Mouse (Mus musculus) forebrain, embryonic 15.5 days (tissue): ENCODE results near the gene Acot5. TPM values are rescaled to one million over a fixed set of nuclear protein-coding genes. Genes with fewer than 3 reads are reported as not detected.
"Not testable (repeated sequence)": the region's sequence is repeated elsewhere in the genome, so short reads cannot be mapped to it uniquely, and the experiment has no call there.

Experiments used
- ATAC-seq: fragments of 200-750 bp; cut with Nextera tagmentation; replicated peaks from 2 replicates; pipeline ENCODE4 v1.8.0; 2017; ENCODE audit warnings: mild to moderate bottlenecking, moderate TSS enrichment, moderate library complexity
- H3K27ac ChIP-seq: fragments of 300-500 bp; sonication (generic); replicated peaks from 2 replicates; pipeline ENCODE4 v1.5.1; 2015; ENCODE audit warnings: mild to moderate bottlenecking, inconsistent platforms
- H3K27me3 ChIP-seq: fragments of 300-500 bp; sonication (generic); 2 replicates; pipeline ENCODE4 v1.6.1; 2015; ENCODE audit warnings: inconsistent platforms
- H3K36me3 ChIP-seq: fragments of 300-500 bp; sonication (generic); 2 replicates; pipeline ENCODE4 v1.6.1; 2015; ENCODE audit warnings: mild to moderate bottlenecking, inconsistent platforms
- H3K4me1 ChIP-seq: fragments of 300-500 bp; sonication (generic); 2 replicates; pipeline ENCODE4 v1.6.1; 2015; ENCODE audit warnings: inconsistent platforms
- H3K4me2 ChIP-seq: fragments of 300-500 bp; sonication (generic); replicated peaks from 2 replicates; pipeline ENCODE4 v1.6.1; 2015; ENCODE audit warnings: mild to moderate bottlenecking, inconsistent platforms
- H3K4me3 ChIP-seq: fragments of 300-500 bp; sonication (generic); 2 replicates; pipeline ENCODE4 v1.5.1; 2015; ENCODE audit warnings: mild to moderate bottlenecking, inconsistent platforms
- H3K9ac ChIP-seq: fragments of 300-500 bp; sonication (generic); replicated peaks from 2 replicates; pipeline ENCODE4 v1.6.1; 2015; ENCODE audit warnings: mild to moderate bottlenecking, inconsistent platforms
- H3K9me3 ChIP-seq: fragments of 300-500 bp; sonication (generic); 2 replicates; pipeline ENCODE4 v1.6.1; 2016; ENCODE audit warnings: inconsistent platforms
- whole genome bisulfite sequencing: fragments of 180-500 bp; shearing (Covaris S2); methylation state at CpG from one replicate; pipeline ENCODE4 v1.1.7; 2015; ENCODE audit warnings: mixed read lengths; 5-methylcytosine and 5-hydroxymethylcytosine counted together
- polyA plus RNA-seq: library from polyadenylated mRNA; unstranded; fragments of >200 nt; fragmentation: Nextera tagmentation; extraction: Ambion mirVana; gene quantifications from 2 replicates; pipeline ENCODE4 v1.2.1, GENCODE M21; 2015

Gene Acot5
- polyA plus RNA-seq, 1 experiment from 2014 or later, result 0.32 TPM

DNA sequence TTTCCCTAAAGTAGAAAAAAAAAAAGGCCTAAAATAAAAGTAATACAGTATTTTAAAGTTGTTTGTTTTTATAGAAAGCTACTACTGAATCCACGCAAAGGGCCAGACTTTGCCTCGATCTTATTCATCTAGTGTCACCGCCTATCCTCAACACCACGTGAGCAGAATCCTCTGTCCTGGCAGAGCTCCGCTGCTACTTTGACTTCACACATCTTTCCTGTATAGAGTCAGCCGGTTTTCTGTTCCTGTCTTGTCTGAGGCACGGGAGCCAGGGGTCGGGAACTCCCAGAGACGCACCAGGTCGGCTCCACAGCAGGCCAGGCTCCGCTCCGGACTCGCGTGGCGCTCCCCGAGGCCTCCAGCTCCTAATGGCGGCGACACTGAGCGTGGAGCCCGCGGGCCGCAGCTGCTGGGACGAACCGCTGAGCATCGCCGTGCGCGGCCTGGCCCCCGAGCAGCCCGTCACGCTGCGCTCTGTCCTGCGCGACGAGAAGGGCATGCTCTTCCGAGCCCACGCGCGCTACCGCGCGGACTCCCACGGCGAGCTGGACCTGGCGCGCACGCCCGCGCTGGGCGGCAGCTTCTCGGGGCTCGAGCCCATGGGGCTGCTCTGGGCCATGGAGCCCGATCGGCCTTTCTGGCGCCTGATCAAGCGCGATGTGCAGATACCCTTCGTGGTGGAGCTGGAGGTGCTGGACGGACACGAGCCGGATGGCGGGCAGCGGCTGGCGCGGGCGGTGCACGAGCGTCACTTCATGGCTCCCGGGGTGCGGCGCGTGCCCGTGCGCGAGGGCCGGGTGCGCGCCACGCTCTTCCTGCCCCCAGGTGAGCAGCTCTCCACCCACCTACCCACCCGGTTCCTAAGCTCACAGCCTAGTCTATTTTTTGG, 31.7 kb downstream of the Acot5 start, which contains the start of gene Acot6:
Acot6 (plus strand) TSS at position 51 of the 889 bp plus-strand sequence.
- Histone ChIP-seq H3K4me2 (peak within 1 kb of the TSS; percentile 85), H3K4me3 (peak within 1 kb of the TSS; percentile 60), H3K27ac (peak within 1 kb of the TSS; percentile 46), H3K9ac (peak within 1 kb of the TSS; percentile 66)
- not testable (repeated sequence) for H3K27me3 ChIP-seq, H3K4me1 ChIP-seq, H3K36me3 ChIP-seq, H3K9me3 ChIP-seq
- peak; percentile 86 for ATAC-seq
- WGBS, result under 1% methylated on average over 80 of the region's 80 CpGs

DNA sequence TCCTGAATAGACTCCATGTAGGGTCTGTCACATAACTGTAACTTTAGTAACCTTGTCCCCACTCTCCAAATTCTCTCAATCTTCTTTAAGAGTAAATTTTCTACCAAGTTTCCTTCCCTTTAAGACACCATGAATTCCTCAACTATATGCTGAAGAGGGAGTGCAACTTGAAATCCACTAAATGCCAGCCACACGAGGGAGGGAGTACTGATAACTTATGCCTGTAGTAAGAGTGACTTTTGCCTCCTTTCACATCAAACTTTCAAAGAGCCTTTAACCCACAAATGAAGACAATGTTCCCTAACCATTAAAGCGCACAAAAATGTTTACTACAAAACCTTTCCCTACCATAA, 32.3 kb downstream of the Acot5 start:
- Histone ChIP-seq H3K9ac (peak overlapping the region; percentile 66), H3K9me3 (no peaks in the 10 kb centered on the region), H3K27me3 (no peaks in the 10 kb centered on the region), H3K4me1 (peaks cover 4% of the 10 kb centered on the region; the same call in 1 of the 2 replicates), H3K4me3 (peak overlapping the region; percentile 60), H3K27ac (no peak overlapping the region), H3K4me2 (peak overlapping the region; percentile 85), H3K36me3 (no peaks in the 10 kb centered on the region)
- WGBS, result 62% methylated on average over 2 of the region's 2 CpGs
- no peak for ATAC-seq

DNA sequence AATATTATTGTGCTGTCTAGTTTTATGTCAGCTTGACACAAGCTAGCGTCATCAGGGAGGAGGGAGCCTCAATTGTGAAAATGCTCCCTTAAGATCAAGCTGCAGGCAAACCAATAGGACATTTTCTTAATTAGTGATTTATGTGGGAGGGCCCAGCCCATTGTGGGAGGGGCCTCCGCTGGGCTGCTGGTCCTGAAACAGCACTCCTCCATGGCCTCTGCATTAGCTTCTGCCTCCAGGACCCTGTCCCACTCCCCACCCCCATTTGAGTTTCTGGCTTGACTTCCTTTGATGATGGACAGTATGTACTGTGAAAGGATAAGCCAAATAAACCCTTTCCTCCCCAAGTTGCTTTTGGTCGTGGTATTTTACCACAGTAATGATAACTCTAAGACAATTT, 37.9 kb downstream of the Acot5 start:
- no peak for ATAC-seq
- 74% methylated on average over 3 of the region's 3 CpGs for WGBS
- H3K4me2 ChIP-seq, result no peak overlapping the region
- H3K9ac ChIP-seq, result no peak overlapping the region
- no peaks in the 10 kb centered on the region for H3K27me3 ChIP-seq
- H3K4me1 ChIP-seq, result no peaks in the 10 kb centered on the region
- no peaks in the 10 kb centered on the region for H3K36me3 ChIP-seq
- H3K27ac ChIP-seq, result no peak overlapping the region
- H3K4me3 ChIP-seq, result no peak overlapping the region
- H3K9me3 ChIP-seq, result no peaks in the 10 kb centered on the region

DNA sequence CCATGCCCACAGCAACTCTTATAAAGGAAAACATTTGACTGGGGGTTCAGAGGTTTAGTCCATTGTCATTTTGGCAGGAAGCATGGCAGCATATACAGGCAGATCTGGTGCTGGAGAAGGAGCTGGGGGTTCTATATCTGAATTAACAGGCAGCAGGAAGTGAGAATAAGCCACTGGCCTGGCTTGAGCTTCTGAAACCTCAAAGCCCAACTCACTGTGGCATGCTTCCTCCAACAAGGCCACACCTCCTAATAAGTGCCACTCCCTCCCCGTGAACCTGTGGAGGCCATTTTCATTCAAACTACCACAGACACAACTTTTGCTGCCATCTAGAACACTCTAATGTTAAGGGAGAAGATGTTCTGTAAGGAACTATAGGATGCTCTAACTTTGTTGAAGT, 38.6 kb downstream of the Acot5 start:
- no peak for ATAC-seq
- Histone ChIP-seq H3K4me1 (no peaks in the 10 kb centered on the region), H3K9me3 (no peaks in the 10 kb centered on the region), H3K9ac (no peak overlapping the region), H3K4me2 (no peak overlapping the region), H3K27me3 (no peaks in the 10 kb centered on the region), H3K4me3 (no peak overlapping the region), H3K36me3 (no peaks in the 10 kb centered on the region), H3K27ac (no peak overlapping the region)
- 90% methylated on average over 1 of the region's 1 CpGs for WGBS

DNA sequence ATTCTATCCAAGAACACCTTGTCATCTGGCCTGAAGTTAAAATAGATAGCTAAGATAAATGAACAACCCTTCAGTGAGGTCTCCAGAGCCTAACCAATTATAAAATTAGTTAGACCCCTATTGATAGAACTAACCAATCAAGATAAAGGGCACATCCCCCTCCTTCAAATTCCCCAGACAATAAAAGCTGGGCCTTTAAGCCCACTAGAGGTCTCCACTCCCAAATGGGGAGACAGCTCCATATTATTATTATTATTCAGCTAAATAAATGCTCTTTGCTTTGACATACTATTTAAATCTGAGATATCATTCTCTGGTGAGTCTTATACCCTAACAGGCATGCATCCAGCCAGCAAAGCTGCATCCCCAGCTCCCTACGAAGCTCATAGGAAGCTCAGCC, 40.8 kb downstream of the Acot5 start:
- H3K36me3 ChIP-seq, result no peaks in the 10 kb centered on the region
- no peak overlapping the region for H3K9ac ChIP-seq
- H3K27me3 ChIP-seq, result no peaks in the 10 kb centered on the region
- WGBS, result 77% methylated on average over 1 of the region's 1 CpGs
- H3K9me3 ChIP-seq, result no peaks in the 10 kb centered on the region
- no peak overlapping the region for H3K4me3 ChIP-seq
- no peak overlapping the region for H3K27ac ChIP-seq
- peaks cover 7% of the 10 kb centered on the region for H3K4me1 ChIP-seq
- ATAC-seq, result no peak
- H3K4me2 ChIP-seq, result no peak overlapping the region

DNA sequence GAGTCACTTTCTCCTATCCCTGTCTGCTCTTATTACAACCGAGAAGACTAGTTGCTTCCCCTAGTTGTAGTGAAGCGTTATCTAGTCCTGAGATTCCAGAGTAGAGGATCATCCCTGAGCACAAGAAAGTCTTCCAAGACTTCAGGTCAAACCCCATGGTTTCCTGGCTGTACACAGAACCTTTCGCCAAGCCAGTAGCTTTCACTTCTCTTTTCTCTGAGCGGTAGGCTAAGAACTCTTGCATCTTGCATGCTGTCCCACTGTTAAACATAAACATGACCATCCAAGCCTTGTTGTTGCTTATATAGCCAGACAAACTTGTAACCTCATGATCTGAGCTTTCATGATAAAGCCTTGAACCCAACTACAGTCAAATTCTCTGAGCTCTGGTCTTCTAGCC, 41.7 kb downstream of the Acot5 start:
- Histone ChIP-seq H3K4me1 (peaks cover 12% of the 10 kb centered on the region), H3K4me2 (no peak overlapping the region), H3K27me3 (no peaks in the 10 kb centered on the region), H3K9ac (no peak overlapping the region), H3K36me3 (no peaks in the 10 kb centered on the region), H3K9me3 (no peaks in the 10 kb centered on the region), H3K4me3 (no peak overlapping the region), H3K27ac (no peak overlapping the region)
- no peak for ATAC-seq
- WGBS, result 93% methylated on average over 4 of the region's 4 CpGs

DNA sequence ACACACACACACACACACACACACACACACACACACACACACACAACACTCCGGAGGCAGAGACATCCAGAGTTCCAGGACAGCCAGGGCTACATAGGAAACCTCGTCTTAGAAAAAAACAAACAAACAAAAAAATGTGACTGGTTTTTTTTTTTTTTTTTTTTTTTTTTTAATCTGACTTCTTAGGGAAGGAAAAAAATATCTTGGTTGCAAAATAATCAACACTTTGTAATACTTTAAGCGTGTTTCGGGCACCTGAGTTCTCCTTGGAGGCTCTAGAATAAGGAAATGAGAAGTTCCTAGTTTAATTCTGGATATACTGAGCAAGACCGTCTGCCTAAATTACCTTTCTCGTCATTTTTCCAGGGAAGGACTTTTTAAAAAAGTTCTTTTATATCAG, 44.6 kb downstream of the Acot5 start:
- 39% methylated on average over 6 of the region's 6 CpGs for WGBS
- ATAC-seq, result 0 out of 2 replicates have a peak, but pooled peaks have one; percentile 7
- H3K4me3 ChIP-seq, result peak overlapping the region; percentile 59
- H3K4me2 ChIP-seq, result peak overlapping the region; percentile 58
- no peaks in the 10 kb centered on the region for H3K36me3 ChIP-seq
- H3K4me1 ChIP-seq, result peaks cover 12% of the 10 kb centered on the region
- no peak overlapping the region for H3K9ac ChIP-seq
- H3K27me3 ChIP-seq, result no peaks in the 10 kb centered on the region
- no peaks in the 10 kb centered on the region for H3K9me3 ChIP-seq
- no peak overlapping the region for H3K27ac ChIP-seq

DNA sequence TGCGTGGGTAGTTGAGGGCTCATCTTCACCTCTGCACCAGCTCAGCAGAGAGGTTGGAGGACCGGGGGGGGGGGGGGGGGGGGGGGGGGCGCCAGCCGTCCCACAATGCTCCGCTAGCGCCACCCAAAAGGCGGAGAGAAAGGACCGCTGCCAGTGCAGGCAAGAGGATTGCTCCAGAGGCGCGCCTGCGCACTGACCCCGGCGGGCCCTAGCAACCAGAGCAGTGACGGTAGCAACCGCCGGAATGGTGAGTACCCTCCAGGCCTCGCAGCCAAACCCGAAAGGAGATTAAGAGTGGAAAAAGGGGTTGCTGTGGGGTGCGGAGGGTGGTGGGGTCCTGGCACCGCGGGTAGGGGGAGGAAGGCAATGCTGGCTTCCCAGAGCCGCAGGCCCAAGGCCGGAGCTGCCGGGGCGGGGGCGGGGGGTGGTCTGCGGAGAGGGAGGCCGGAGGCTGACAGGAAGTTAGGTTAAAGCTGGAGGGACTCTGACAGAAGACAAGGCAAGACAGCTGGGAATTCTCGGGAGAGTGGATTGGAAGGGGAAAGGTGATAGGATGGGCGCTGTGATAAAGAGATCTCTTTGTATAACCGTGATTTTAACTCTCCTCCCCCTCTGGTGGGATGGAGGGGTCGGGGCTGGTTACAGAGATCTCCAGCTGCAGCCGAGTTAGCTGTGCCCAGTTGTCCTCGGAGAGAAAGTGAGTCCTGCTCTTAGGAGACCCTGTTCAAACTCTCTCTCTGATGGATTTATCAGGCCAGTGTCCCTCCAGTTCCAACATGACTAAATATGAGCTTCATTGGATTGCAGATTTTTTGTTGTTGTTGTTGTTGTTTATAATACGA, 45.2 kb downstream of the Acot5 start, which contains the start of gene Dnal1:
Dnal1 (plus strand) TSS at position 214 of the 842 bp plus-strand sequence.
- Histone ChIP-seq H3K27ac (peak within 1 kb of the TSS; percentile 49), H3K4me2 (peak within 1 kb of the TSS; percentile 58), H3K9ac (peak within 1 kb of the TSS; percentile 64), H3K4me3 (peak within 1 kb of the TSS; percentile 59), H3K4me1 (peaks cover 12% of the 10 kb centered on the region), H3K9me3 (no peaks in the 10 kb centered on the region), H3K27me3 (no peaks in the 10 kb centered on the region), H3K36me3 (no peaks in the 10 kb centered on the region)
- WGBS, result 3% methylated on average over 30 of the region's 35 CpGs
- ATAC-seq, result peak; percentile 99

DNA sequence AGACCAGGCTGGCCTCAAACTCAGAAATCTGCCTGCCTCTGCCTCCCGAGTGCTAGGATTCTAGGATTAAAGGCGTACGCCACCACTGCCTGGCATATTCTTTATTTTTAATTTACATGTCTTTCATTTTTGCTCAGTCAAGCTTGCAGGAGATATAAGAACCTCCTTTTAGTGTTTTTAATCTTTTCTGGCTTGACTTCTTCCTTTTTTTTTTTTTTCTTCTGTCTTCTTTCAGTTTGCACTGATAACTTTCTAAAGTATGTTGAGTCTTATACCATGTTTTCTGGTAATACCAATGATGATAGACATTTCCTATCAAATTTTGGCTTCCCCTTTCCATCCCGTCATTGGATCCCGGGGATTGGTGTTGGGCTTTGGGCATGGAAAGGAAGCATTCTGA, 50.5 kb downstream of the Acot5 start:
- Histone ChIP-seq H3K27me3 (no peaks in the 10 kb centered on the region), H3K36me3 (0 out of 2 replicates have a peak, but pooled peaks cover 3% of the 10 kb centered on the region), H3K9me3 (no peaks in the 10 kb centered on the region), H3K4me1 (peaks cover 9% of the 10 kb centered on the region), H3K9ac (no peak overlapping the region), H3K4me2 (no peak overlapping the region), H3K27ac (no peak overlapping the region), H3K4me3 (no peak overlapping the region)
- ATAC-seq, result no peak
- WGBS, result 95% methylated on average over 5 of the region's 5 CpGs

Other genes with a start within 250 kb of the Acot5 start
- gene Numb, start 147.4 kb upstream of the Acot5 start, polyA plus RNA-seq, result 16.4 and 18.6 TPM in 2 replicates
- 13.0 and 13.7 TPM in 2 replicates for gene Riox1, start 118.7 kb upstream of the Acot5 start, polyA plus RNA-seq
- gene Heatr4, start 84.5 kb upstream of the Acot5 start, polyA plus RNA-seq, result not detected in 2 replicates
- gene Acot2, start 81.5 kb upstream of the Acot5 start, polyA plus RNA-seq, result 11.3 and 12.4 TPM in 2 replicates
- 74.0 and 86.6 TPM in 2 replicates for gene Acot1, start 59.8 kb upstream of the Acot5 start, polyA plus RNA-seq
- gene Acot4, start 30.9 kb upstream of the Acot5 start, polyA plus RNA-seq, result 0.27 and 0.41 TPM in 2 replicates
- gene Gm49366, start 30.4 kb upstream of the Acot5 start, polyA plus RNA-seq, result not detected in 2 replicates
- gene Acot3, start 17.2 kb upstream of the Acot5 start, polyA plus RNA-seq, result 0.62 and 0.80 TPM in 2 replicates
- 1.2 TPM in 2 replicates for gene Acot6, start 31.3 kb downstream of the Acot5 start, polyA plus RNA-seq
- 9.6 and 10.1 TPM in 2 replicates for gene Dnal1, start 45.0 kb downstream of the Acot5 start, polyA plus RNA-seq
- gene Pnma1, start 79.2 kb downstream of the Acot5 start, polyA plus RNA-seq, result 6.0 and 6.5 TPM in 2 replicates
- gene Elmsan1, start 149.6 kb downstream of the Acot5 start, polyA plus RNA-seq, result 4.3 and 5.0 TPM in 2 replicates
- gene Ptgr2, start 215.9 kb downstream of the Acot5 start, polyA plus RNA-seq, result 12.0 and 13.4 TPM in 2 replicates
- gene Zfp410, start 247.5 kb downstream of the Acot5 start, polyA plus RNA-seq, result 92.8 and 96.0 TPM in 2 replicates